Mouse (Mus musculus) liver, postnatal 0 days (tissue): ENCODE results near the gene Ccdc136.

Experiments
- CTCF ChIP-seq: sonication (generic); IDR thresholded peaks from 2 replicates; pipeline ENCODE4 v1.5.1; 2016; ENCODE audit warnings: antibody characterized with exemption, low read depth
- EP300 ChIP-seq: IDR thresholded peaks from 2 replicates; pipeline ENCODE4 v1.6.1; 2016; ENCODE audit warnings: antibody characterized with exemption, low read depth, mild to moderate bottlenecking

DNA sequence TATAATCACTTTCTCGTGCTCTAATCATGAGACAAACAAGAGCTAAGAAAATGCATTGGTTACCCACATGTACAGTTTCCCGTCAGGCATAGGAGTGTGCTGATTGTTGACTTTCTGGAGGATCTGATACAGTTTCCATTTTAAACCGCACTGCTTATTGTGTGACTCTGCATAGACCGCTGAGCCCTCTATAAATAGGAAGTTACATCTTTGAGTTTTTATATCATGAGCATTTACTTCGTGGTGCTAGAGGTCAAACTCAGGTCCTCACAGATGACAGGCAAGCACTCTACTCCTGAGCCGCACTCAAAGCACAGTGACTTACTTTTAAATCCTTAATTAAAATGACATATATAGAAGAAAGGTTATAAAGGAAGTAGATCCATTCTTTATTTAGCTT, 35.9 kb upstream of the Ccdc136 start:
- TF ChIP-seq CTCF (no peak), EP300 (no peak)
